Mouse (Mus musculus): ENCODE measurements around the gene Tk1.

- TF ChIP-seq USF1 (IDR thresholded peaks at IDR 0.05; ENCODE audit: low read depth, low read length) (0 out of 2 replicates have a peak, but pooled peaks have one; percentile 6), ZMIZ1 (IDR thresholded peaks at IDR 0.05; ENCODE audit: low read depth, low read length) (peak; percentile 57; the same call in 1 of the 2 replicates), NRF1 (IDR thresholded peaks at IDR 0.05; ENCODE audit: insufficient read depth, low read depth, low read length, poor library complexity, severe bottlenecking) (peak; percentile 19; the same call in 1 of the 2 replicates), GATA1 (IDR thresholded peaks at IDR 0.05; ENCODE audit: low read depth, low read length) (no peak), CTCF (IDR thresholded peaks at IDR 0.05 in 2 of 3, conservative IDR thresholded peaks at IDR 0.05 in 1 of 3; ENCODE audit: control insufficient read depth in 1 of 3, insufficient read depth in 1 of 3, low read depth in 2 of 3, low read length in 3 of 3, poor library complexity in 1 of 3, severe bottlenecking in 1 of 3) (no peak), POLR2A (IDR thresholded peaks at IDR 0.05; ENCODE audit: control insufficient read depth in 1 of 2, insufficient read depth in 1 of 2, low read depth in 1 of 2, low read length in 2 of 2, poor library complexity in 1 of 2) (no peak; a peak in 1 of 4 replicates), E2F4 (IDR thresholded peaks at IDR 0.05; ENCODE audit: borderline replicate concordance, low read depth, low read length) (no peak), POLR2AphosphoS5 (IDR thresholded peaks at IDR 0.05; ENCODE audit: borderline replicate concordance, low read depth, low read length) (no peak), KAT2A (conservative IDR thresholded peaks at IDR 0.05; ENCODE audit: low read depth, low read length) (no peak; the same call in 1 of the 2 replicates), CHD1 (IDR thresholded peaks at IDR 0.05; ENCODE audit: low read depth, low read length) (no peak), EP300 (IDR thresholded peaks at IDR 0.05; ENCODE audit: low read depth in 1 of 2, low read length in 2 of 2) (no peak; a peak in 1 of 4 replicates), MXI1 (IDR thresholded peaks at IDR 0.05; ENCODE audit: low read depth, low read length) (no peak; the same call in 1 of the 2 replicates), ETS1 (IDR thresholded peaks at IDR 0.05; ENCODE audit: low read depth, low read length) (peak; percentile 24; the same call in 1 of the 2 replicates), MEF2A (IDR thresholded peaks at IDR 0.05; ENCODE audit: extremely low read depth, insufficient replicate concordance, low read depth, low read length, poor library complexity, severe bottlenecking) (no peak)
These were observed 46.3 kb downstream of the Tk1 start for GRCm38 (mm10) chr11:117779434-117780198.

Measured in MEL (cell line).